Mouse (Mus musculus) monocyte, adult 2 months (primary cell): ENCODE measurements around the gene Acp6.

ENCODE experiments used
- DNase-seq, 2 experiments: peaks; one replicate each; pipeline ENCODE4 v3.0.0; 2022; ENCODE audit warnings: low spot score in 2 of 2, low read depth in 1 of 2

Gene Acp6

GRCm38 (mm10) chr3:97185098-97185860 is 26.7 kb downstream of the Acp6 start:
- peak in 1 of 2 experiments; percentile 25 for DNase-seq

- DNase-seq = no peak
Measured at GRCm38 (mm10) chr3:97196571-97196970, 38.0 kb downstream of the Acp6 start.

GRCm38 (mm10) chr3:97199261-97199660 is 40.7 kb downstream of the Acp6 start:
- DNase-seq = no peak

GRCm38 (mm10) chr3:97201943-97202342 is 43.4 kb downstream of the Acp6 start:
- peak in 1 of 2 experiments; percentile 7 for DNase-seq

- peak in 1 of 2 experiments; percentile 19 for DNase-seq
Measured at GRCm38 (mm10) chr3:97203880-97204279, 45.3 kb downstream of the Acp6 start.

GRCm38 (mm10) chr3:97206521-97206920 is 47.9 kb downstream of the Acp6 start:
- DNase-seq = no peak

GRCm38 (mm10) chr3:97209351-97209750 is 50.8 kb downstream of the Acp6 start:
- DNase-seq = no peak

GRCm38 (mm10) chr3:97211177-97211576 is 52.6 kb downstream of the Acp6 start:
- peak in 1 of 2 experiments; percentile 11 for DNase-seq

- DNase-seq = no peak
Measured at GRCm38 (mm10) chr3:97213871-97214270, 55.3 kb downstream of the Acp6 start.

GRCm38 (mm10) chr3:97214439-97214838 is 55.9 kb downstream of the Acp6 start:
- no peak for DNase-seq

- no peak for DNase-seq
Measured at GRCm38 (mm10) chr3:97215526-97215925, 56.9 kb downstream of the Acp6 start.

- no peak for DNase-seq
Measured at GRCm38 (mm10) chr3:97223261-97223660, 64.7 kb downstream of the Acp6 start.

- no peak for DNase-seq
Measured at GRCm38 (mm10) chr3:97225231-97225630, 66.7 kb downstream of the Acp6 start.

GRCm38 (mm10) chr3:97226719-97227118 is 68.1 kb downstream of the Acp6 start:
- DNase-seq = no peak
